Mouse (Mus musculus) midbrain, embryonic 13.5 days (tissue): ENCODE data around the gene Foxf2. TPM values are rescaled to one million over a fixed set of nuclear protein-coding genes. Genes with fewer than 3 reads are reported as not detected.

ENCODE experiments used
- ATAC-seq: fragments of 200-750 bp; cut with Nextera tagmentation; 2 replicates; pipeline ENCODE4 v1.8.0; 2017; ENCODE audit warnings: mild to moderate bottlenecking, moderate TSS enrichment, moderate library complexity
- H3K27ac ChIP-seq: fragments of 300-500 bp; sonication (generic); 2 replicates; pipeline ENCODE4 v1.5.1; 2015; ENCODE audit warnings: inconsistent platforms, mild to moderate bottlenecking, moderate library complexity
- H3K27me3 ChIP-seq: fragments of 300-500 bp; sonication (generic); 2 replicates; pipeline ENCODE4 v1.6.1; 2015; ENCODE audit warnings: mild to moderate bottlenecking, inconsistent platforms
- H3K36me3 ChIP-seq: fragments of 300-500 bp; sonication (generic); 2 replicates; pipeline ENCODE4 v1.6.1; 2015; ENCODE audit warnings: mild to moderate bottlenecking, inconsistent platforms
- H3K4me1 ChIP-seq: fragments of 300-500 bp; sonication (generic); replicated peaks from 2 replicates; pipeline ENCODE4 v1.6.1; 2015; ENCODE audit warnings: inconsistent platforms
- H3K4me2 ChIP-seq: fragments of 300-500 bp; sonication (generic); replicated peaks from 2 replicates; pipeline ENCODE4 v1.6.1; 2015; ENCODE audit warnings: moderate library complexity, mild to moderate bottlenecking, inconsistent platforms
- H3K4me3 ChIP-seq: fragments of 300-500 bp; sonication (generic); replicated peaks from 2 replicates; pipeline ENCODE4 v1.5.1; 2015; ENCODE audit warnings: mild to moderate bottlenecking, inconsistent platforms
- H3K9ac ChIP-seq: fragments of 300-500 bp; sonication (generic); replicated peaks from 2 replicates; pipeline ENCODE4 v1.6.1; 2015; ENCODE audit warnings: mild to moderate bottlenecking, inconsistent platforms
- H3K9me3 ChIP-seq: fragments of 300-500 bp; sonication (generic); 2 replicates; pipeline ENCODE4 v1.6.1; 2016; ENCODE audit warnings: mild to moderate bottlenecking, inconsistent platforms
- WGBS: fragments of 180-500 bp; shearing (Covaris S2); methylation state at CpG from one replicate; pipeline ENCODE4 v1.1.7; 2015; 5-methylcytosine and 5-hydroxymethylcytosine counted together
- polyA plus RNA-seq: library from polyadenylated mRNA; unstranded; fragments of >200 nt; fragmentation: Nextera tagmentation; extraction: Ambion mirVana; gene quantifications from 2 replicates; pipeline ENCODE4 v1.2.1, GENCODE M21; 2015

The Foxf2 gene
- polyA plus RNA-seq, 1 experiment from 2014 or later = 5.0 TPM

DNA sequence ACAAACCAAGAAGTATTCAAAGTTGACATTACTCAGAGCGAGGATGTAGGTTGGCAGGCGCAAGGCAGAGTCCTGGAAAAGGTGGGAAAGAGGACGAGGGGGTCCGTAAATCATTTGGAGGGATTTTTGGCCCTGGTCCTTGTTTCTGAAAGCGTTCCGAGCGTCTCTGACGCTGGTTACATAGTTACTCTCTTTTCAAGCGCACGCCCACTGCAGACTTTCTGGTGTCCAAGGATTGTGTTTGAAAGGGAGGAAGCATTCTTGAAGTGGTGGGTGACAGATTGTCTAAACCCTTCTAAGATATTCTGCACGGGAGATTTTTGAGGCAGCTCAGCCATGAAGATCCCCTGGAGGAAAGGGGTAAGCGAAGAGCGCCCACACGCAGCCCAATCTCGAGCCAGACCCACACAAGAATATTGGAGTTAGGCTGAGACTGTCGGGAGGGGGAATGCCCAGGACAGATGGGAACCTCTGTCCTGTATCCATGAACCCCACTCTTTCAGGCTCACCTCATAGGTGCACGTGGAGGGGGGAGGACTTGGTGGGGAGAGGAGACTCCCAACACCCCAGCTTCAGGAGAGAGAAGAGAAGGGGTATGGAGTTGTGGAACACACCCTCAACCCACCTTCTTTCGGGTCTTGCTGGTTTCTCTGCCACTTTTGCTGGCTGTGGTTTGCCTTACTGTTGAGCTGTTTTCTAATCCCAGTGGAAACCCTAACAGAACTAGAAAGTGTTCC is 6.5 kb upstream of the Foxf2 start:
- H3K27me3 ChIP-seq = peaks cover 99% of the 10 kb centered on the region
- H3K27ac ChIP-seq = no peak overlapping the region
- no peak overlapping the region for H3K9ac ChIP-seq
- H3K9me3 ChIP-seq = no peaks in the 10 kb centered on the region
- H3K4me3 ChIP-seq = no peak overlapping the region; the same call in 1 of the 2 replicates
- 4% methylated on average over 18 of the region's 18 CpGs for WGBS
- no peak for ATAC-seq
- H3K36me3 ChIP-seq = no peaks in the 10 kb centered on the region
- no peak overlapping the region; the same call in 1 of the 2 replicates for H3K4me2 ChIP-seq
- H3K4me1 ChIP-seq = peaks cover 18% of the 10 kb centered on the region

DNA sequence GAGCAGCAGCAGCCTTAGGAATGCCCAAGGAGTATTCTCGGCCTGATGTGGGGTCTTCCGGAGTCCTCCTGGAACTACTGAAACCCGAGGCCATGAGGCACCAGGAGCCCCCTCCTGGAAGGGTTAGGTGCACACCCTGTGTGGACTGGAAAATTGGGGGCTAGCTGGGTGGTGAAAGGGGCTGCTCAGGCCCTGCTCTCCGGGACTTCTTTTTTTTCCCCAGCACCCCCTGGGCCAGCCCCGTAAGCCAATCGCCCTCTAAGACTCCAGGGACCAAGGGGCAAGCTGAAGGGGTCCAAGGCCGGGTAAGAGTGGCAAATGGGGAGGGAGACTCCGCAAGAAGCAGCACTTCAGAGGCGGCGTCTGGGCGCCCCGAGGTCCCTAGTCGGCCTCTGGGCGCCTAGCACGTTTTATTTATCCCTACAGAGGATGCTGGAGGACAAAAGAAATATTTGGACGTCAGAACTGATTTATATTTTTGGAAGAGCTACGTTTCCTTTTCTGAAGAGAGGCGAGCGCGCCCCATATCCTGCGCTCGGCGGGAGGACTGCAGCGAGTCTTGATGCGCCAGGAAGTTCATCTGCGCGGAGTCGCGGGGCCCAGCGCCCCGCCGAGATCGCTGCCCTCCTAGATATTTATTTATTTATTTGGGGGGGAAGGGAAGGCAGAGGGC is 5.7 kb upstream of the Foxf2 start:
- WGBS = under 1% methylated on average over 33 of the region's 33 CpGs
- Histone ChIP-seq H3K4me2 (0 out of 2 replicates have a peak overlapping the region, but pooled peaks have one; percentile 1), H3K9me3 (no peaks in the 10 kb centered on the region), H3K4me3 (0 out of 2 replicates have a peak overlapping the region, but pooled peaks have one; percentile 2), H3K4me1 (peaks cover 17% of the 10 kb centered on the region), H3K36me3 (no peaks in the 10 kb centered on the region), H3K27ac (no peak overlapping the region), H3K27me3 (peaks cover 99% of the 10 kb centered on the region), H3K9ac (no peak overlapping the region)
- peak; percentile 37; the same call in 1 of the 2 replicates for ATAC-seq

DNA sequence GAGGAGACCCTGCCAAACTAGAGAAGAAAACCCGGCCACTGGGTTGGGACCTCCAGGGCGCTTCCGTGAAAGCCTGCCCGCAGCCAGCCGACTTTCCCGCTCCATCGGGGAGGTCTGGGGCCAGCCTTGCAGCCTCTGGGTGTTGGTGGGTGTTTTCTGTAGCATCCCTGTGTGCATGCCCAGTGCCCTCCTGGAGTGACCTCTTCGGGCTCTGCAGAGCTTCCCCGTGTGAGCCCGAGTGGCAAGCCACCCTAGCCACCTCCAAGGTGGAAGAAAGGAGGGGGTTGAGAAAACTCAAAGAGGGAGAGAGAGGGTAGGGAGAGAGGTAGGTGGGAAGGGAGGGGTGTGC is 5.1 kb upstream of the Foxf2 start:
- no peak for ATAC-seq
- H3K36me3 ChIP-seq = no peaks in the 10 kb centered on the region
- no peak overlapping the region for H3K9ac ChIP-seq
- H3K9me3 ChIP-seq = no peaks in the 10 kb centered on the region
- H3K27ac ChIP-seq = no peak overlapping the region
- 0% methylated on average over 10 of the region's 10 CpGs for WGBS
- peaks cover 99% of the 10 kb centered on the region for H3K27me3 ChIP-seq
- H3K4me1 ChIP-seq = peaks cover 19% of the 10 kb centered on the region
- 0 out of 2 replicates have a peak overlapping the region, but pooled peaks have one; percentile 2 for H3K4me3 ChIP-seq
- no peak overlapping the region for H3K4me2 ChIP-seq

DNA sequence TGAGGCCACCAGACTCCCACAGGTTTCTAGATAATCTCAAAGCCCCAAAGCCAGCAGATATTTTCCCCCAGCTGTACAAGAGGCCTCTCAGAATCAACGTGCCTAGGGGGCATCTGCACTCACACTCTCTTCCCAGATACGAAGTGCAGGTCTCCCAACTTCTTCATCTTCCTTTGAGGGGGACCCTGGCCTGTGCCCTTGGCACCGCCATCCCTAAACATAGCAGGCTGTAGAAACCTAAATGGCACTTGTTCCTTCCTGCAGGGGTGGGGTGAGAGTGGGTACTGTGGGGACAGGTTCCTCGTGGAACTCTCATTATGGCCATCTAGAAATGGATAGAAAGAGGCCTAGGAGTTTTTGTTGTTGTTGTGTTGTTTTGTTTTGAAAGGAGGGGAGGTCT is 4.7 kb upstream of the Foxf2 start:
- Histone ChIP-seq H3K9ac (no peak overlapping the region), H3K4me3 (no peak overlapping the region), H3K4me1 (peaks cover 23% of the 10 kb centered on the region), H3K4me2 (no peak overlapping the region), H3K36me3 (no peaks in the 10 kb centered on the region), H3K27ac (no peak overlapping the region), H3K9me3 (no peaks in the 10 kb centered on the region), H3K27me3 (peaks cover 99% of the 10 kb centered on the region)
- 4% methylated on average over 4 of the region's 4 CpGs for WGBS
- ATAC-seq = no peak

DNA sequence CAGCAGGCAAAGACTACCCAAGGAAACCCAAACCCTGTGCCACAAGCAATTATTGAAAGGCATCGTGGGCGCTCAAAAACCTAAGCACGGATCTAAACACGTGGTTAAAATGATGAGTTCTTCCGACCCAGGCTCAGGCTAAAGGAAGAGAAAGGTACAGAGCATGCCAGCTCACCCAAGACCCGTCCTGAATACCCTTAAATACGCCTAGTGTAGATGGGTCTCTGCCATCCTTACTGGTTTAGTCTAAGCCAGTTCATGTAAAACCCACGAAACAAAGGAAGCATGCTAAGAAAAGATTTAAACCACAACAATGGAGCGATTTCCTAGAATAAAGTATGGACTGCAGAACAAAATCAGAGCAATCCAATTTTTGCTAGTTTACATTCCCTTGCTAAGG is 3.9 kb upstream of the Foxf2 start:
- peaks cover 99% of the 10 kb centered on the region for H3K27me3 ChIP-seq
- peaks cover 32% of the 10 kb centered on the region for H3K4me1 ChIP-seq
- WGBS = 4% methylated on average over 9 of the region's 9 CpGs
- no peak overlapping the region for H3K9ac ChIP-seq
- H3K36me3 ChIP-seq = no peaks in the 10 kb centered on the region
- no peaks in the 10 kb centered on the region for H3K9me3 ChIP-seq
- no peak overlapping the region for H3K4me3 ChIP-seq
- H3K4me2 ChIP-seq = no peak overlapping the region
- H3K27ac ChIP-seq = no peak overlapping the region
- ATAC-seq = no peak

DNA sequence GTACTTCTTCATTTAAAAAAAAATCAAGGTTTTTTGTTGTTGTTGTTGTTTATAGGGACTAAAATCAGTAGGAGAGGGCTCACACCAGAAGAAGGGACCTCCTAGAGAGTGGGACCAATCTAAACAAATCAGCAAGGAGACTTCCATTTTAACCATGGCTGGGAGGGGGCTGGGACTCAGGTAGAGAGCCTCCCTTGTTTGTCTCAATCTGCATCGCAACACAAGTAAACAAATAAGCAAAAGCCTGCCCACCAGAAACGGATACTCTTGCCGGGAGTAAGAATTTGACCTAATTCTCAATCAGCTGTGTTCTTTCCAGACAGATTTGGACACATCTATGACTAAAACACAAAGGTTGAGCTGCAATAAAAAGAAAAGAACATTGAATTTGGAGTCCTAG is 3.2 kb upstream of the Foxf2 start:
- H3K36me3 ChIP-seq = no peaks in the 10 kb centered on the region
- no peak overlapping the region for H3K9ac ChIP-seq
- no peak overlapping the region for H3K27ac ChIP-seq
- H3K27me3 ChIP-seq = peaks cover 99% of the 10 kb centered on the region
- WGBS = 4% methylated on average over 3 of the region's 3 CpGs
- H3K9me3 ChIP-seq = no peaks in the 10 kb centered on the region
- H3K4me3 ChIP-seq = no peak overlapping the region
- no peak overlapping the region for H3K4me2 ChIP-seq
- ATAC-seq = no peak
- H3K4me1 ChIP-seq = peaks cover 35% of the 10 kb centered on the region

DNA sequence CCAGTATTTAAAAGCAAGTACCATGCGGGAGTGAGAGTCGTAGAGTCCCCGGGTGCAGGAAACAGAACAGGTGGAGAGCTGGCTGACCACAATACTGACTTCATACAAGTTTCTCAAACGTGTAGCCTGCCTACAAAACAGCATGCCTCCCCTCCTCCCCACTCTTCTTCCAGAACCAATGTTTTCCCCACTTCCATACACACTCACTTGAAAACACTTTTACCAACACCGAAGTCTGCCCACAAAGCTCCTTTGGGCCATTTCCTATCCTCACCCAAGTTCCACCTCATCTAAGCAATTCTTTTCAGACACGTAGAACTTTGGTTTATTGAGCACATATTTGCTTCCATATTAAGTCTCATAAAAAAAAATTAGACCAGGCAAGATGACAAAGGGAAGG is 2.3 kb upstream of the Foxf2 start:
- Histone ChIP-seq H3K36me3 (no peaks in the 10 kb centered on the region), H3K27me3 (peaks cover 100% of the 10 kb centered on the region), H3K9ac (no peak overlapping the region), H3K4me1 (peaks cover 30% of the 10 kb centered on the region), H3K9me3 (no peaks in the 10 kb centered on the region), H3K4me3 (no peak overlapping the region), H3K27ac (no peak overlapping the region), H3K4me2 (no peak overlapping the region)
- ATAC-seq = no peak
- 2% methylated on average over 6 of the region's 6 CpGs for WGBS

DNA sequence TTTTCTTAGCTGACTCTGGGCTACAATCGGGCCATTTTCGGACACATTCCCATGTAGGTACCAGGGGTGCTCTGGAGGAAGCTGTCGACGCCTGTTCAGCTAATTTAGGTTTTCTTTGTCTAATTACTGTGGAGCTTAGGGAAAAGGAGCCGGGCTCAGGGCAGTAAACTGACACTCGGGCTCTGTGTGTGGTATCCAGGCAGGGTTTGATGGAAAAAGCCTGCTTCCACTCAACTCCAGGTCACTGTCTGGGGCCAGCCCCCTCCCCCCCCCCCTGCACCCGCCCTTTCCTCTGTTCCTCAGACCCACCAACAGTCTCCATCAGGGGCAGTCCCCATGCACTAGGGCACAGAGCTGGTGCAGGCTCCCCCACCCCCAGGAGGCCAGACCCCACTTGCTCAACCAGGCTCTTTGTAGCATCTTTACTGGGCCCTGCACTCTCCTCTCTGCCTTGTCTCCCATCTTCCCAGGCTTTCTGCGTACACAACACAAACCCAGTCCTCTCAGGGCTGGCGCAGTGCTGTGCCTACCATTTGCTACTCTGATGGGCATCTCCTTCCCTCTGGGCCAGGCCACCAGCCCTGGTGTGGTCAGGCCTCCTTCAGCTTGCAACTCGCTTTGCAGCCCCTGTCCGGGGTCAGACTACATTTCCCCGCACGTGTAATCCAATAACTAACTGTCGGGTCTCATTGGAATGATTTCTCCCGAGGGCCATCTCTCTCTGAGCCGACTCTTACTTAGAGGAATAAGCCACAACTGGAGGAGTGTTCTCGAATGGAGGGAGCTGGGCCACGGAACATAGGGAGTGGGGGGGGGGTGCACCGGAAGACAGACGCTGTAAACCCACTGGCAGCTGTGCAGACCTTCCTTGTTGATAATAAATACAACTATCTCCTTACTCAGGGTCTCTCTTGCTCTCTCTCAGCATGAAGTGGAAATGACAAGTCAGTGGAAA is 1.4 kb upstream of the Foxf2 start:
- no peak overlapping the region for H3K9ac ChIP-seq
- ATAC-seq = no peak
- no peaks in the 10 kb centered on the region for H3K36me3 ChIP-seq
- H3K4me2 ChIP-seq = peak overlapping the region; percentile 0; the same call in 1 of the 2 replicates
- WGBS = 2% methylated on average over 20 of the region's 20 CpGs
- peaks cover 33% of the 10 kb centered on the region for H3K4me1 ChIP-seq
- H3K27ac ChIP-seq = no peak overlapping the region
- peaks cover 100% of the 10 kb centered on the region for H3K27me3 ChIP-seq
- no peak overlapping the region for H3K4me3 ChIP-seq
- no peaks in the 10 kb centered on the region for H3K9me3 ChIP-seq

DNA sequence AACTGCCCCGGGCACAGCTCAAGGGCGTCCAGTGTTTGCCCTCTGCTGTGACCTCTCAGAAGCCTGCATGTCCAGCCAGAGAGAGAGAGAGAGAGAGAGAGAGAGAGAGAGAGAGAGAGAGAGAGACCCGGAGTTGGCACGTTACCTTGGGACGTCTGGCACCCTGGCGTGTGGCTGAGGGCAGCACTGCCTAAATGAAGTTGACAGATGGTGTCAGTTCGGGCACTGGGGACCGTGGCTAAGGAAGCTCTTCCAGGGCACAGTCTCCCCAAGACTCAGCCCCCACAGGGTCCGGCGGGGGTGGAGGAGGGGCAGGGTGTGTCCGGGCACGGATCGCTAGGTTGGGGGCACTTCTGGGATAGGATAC is 667 bp upstream of the Foxf2 start:
- H3K9me3 ChIP-seq = no peaks in the 10 kb centered on the region
- H3K4me3 ChIP-seq = peak overlapping the region; percentile 45
- under 1% methylated on average over 13 of the region's 13 CpGs for WGBS
- H3K36me3 ChIP-seq = no peaks in the 10 kb centered on the region
- peaks cover 39% of the 10 kb centered on the region for H3K4me1 ChIP-seq
- peaks cover 100% of the 10 kb centered on the region for H3K27me3 ChIP-seq
- peak overlapping the region; percentile 70 for H3K4me2 ChIP-seq
- peak; percentile 13 for ATAC-seq
- 0 out of 2 replicates have a peak overlapping the region, but pooled peaks have one; percentile 14 for H3K9ac ChIP-seq
- no peak overlapping the region for H3K27ac ChIP-seq

DNA sequence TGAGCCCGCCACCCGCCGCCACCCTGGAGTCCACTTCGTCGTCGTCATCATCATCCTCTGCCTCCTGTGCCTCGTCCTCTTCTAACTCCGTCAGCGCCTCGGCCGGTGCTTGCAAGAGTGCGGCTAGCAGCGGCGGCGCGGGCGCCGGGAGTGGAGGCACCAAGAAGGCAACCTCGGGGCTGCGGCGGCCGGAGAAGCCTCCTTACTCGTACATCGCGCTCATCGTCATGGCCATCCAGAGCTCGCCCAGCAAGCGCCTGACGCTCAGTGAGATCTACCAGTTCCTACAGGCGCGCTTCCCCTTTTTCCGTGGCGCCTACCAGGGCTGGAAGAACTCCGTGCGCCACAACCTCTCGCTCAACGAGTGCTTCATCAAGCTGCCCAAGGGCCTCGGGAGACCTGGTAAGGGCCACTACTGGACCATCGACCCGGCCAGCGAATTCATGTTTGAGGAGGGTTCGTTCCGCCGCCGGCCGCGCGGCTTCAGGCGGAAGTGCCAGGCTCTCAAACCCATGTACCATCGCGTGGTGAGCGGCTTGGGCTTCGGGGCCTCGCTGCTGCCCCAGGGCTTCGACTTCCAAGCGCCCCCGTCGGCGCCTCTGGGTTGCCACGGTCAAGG is 676 bp downstream of the Foxf2 start:
- Histone ChIP-seq H3K27ac (peak overlapping the region; percentile 35), H3K36me3 (no peaks in the 10 kb centered on the region), H3K9ac (peak overlapping the region; percentile 54), H3K9me3 (no peaks in the 10 kb centered on the region), H3K27me3 (peaks cover 100% of the 10 kb centered on the region), H3K4me3 (peak overlapping the region; percentile 45), H3K4me1 (peaks cover 36% of the 10 kb centered on the region), H3K4me2 (peak overlapping the region; percentile 70)
- peak; percentile 17 for ATAC-seq
- under 1% methylated on average over 60 of the region's 60 CpGs for WGBS

DNA sequence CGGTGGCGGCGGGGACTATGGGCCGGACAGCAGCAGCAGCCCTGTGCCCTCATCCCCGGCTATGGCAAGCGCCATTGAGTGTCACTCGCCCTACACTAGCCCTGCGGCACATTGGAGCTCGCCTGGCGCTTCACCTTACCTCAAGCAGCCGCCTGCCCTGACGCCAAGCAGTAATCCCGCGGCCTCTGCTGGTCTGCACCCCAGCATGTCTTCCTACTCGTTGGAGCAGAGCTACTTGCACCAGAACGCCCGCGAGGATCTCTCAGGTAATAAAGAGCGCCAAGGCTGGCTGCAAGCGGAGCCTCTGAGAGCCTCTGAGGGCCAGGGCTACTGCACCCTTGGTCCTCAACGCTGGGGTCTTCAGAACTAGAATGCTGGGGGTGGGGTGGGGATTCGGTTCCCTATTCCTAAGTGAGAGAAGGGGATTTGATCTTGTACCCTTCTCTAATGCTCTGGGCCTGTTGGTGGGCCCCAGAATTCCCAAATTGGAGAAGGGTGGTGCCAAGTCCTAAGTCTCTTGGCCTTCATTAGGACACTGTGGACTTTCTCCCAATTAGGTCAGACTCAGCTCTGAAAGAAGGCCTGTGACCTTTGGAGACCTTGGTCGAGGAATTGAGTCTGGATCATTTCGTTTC is 1.5 kb downstream of the Foxf2 start:
- Histone ChIP-seq H3K27ac (peak overlapping the region; percentile 35; the same call in 1 of the 2 replicates), H3K9me3 (no peaks in the 10 kb centered on the region), H3K27me3 (peaks cover 100% of the 10 kb centered on the region), H3K4me2 (peak overlapping the region; percentile 70), H3K4me3 (peak overlapping the region; percentile 45), H3K4me1 (peaks cover 36% of the 10 kb centered on the region), H3K36me3 (no peaks in the 10 kb centered on the region), H3K9ac (peak overlapping the region; percentile 54; the same call in 1 of the 2 replicates)
- 2% methylated on average over 24 of the region's 24 CpGs for WGBS
- no peak for ATAC-seq
